Mouse (Mus musculus) megakaryocyte-erythroid progenitor cell, adult 5-6 weeks (primary cell): Measurements from ENCODE around the gene Arl8a. TPM values are rescaled to one million over a fixed set of nuclear protein-coding genes. Genes with fewer than 3 reads are reported as not detected.
"Not testable (repeated sequence)": the region's sequence is repeated elsewhere in the genome, so short reads cannot be mapped to it uniquely, and the experiment has no call there.

Experiments
- ATAC-seq: replicated peaks from 2 replicates; pipeline ENCODE4 v1.8.0; 2016; ENCODE audit warnings: mild to moderate bottlenecking, inconsistent platforms; ENCODE audit not compliant: severe bottlenecking, poor library complexity, low FRiP score, low TSS enrichment
- total RNA-seq, 2 experiments: library from RNA; stranded (forward) in 1 of 2; stranded (reverse) in 1 of 2; fragments of 200-1000, 215-1000 nt in 1 of 2; fragments of >200 nt in 1 of 2; fragmentation: Nextera tagmentation in 1 of 2; gene quantifications; 2 replicates each; pipeline ENCODE4 v1.2.3; 2014 to 2017

Arl8a gene
- total RNA-seq (2014; fragmentation: Nextera tagmentation) (23.8 and 38.4 TPM in 2 replicates), total RNA-seq (2017) (7.9 and 14.8 TPM in 2 replicates)

GRCm38 (mm10) chr1:135146077-135146945, at the start of gene Arl8a:
Gene Arl8a, plus strand, starts transcription at chr1:135146824.
- peak; percentile 38 for ATAC-seq

DNA sequence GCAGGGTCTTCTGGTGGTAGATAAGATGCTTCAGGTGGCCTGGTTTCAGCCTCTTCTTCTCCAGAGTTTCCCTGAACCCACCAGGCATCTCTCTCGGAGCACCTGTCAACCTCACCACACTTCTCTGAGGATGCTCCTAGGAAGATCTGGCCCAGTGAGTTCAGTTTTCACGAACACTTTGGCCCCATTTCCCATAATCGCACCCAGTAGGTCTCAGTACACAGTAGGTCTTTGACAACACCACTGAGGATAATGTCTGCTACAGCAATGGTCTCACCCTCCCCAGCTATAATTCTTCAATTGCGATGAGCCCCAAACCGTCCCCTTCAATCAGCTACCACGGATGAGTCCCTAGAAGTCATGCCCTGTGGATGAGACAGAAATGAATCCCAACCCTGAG, 49.2 kb upstream of the Arl8a start:
- no peak for ATAC-seq

GRCm38 (mm10) chr1:135098441-135098840, 48.2 kb upstream of the Arl8a start:
- ATAC-seq = no peak

- ATAC-seq = no peak
Measured at GRCm38 (mm10) chr1:135100400-135100799, 46.2 kb upstream of the Arl8a start.

- no peak for ATAC-seq
Measured at GRCm38 (mm10) chr1:135105124-135105523, 41.5 kb upstream of the Arl8a start, which contains the start of gene Lgr6. Gene Lgr6, minus strand, starts transcription at chr1:135105276.

GRCm38 (mm10) chr1:135105951-135106350, 40.7 kb upstream of the Arl8a start:
- peak; percentile 60 for ATAC-seq

DNA sequence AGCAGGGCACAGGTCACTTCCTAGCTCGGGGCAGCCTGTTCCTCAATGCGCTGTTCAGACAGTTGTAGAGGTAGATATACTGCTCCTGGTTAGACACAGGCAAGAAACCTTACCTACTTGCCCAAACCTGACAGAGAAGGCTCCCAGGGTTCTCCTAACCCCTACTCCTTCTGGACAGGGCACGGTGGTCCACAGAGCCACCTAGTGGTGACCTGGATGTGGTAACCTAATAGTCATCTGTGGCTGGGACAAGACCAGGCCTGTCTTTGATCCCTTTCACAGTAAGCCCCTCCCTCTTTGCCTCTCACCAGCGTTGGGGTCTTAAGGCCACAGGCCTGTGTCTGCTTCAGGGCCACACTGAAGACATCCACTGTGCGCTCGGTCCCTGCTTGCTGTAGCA, 38.0 kb upstream of the Arl8a start:
- ATAC-seq = no peak

DNA sequence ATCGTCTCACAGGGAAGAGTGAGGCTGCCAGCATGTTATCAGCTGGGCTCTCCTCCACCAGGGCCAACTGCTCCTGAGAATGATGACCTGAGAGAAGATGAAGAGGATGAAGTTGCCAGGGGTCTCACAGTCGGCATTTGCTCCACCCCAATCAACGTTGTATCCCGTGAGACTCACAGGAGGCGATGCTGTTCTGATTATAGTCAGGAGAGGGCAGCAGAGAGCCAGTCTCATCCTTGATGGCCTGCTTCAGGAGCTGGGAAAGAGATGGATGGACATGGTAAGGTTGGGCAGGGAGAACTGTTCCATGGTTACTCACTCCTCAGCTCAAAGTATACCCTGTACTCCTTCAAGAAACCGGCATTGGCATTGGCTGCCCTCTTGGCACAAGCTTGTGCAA, 36.5 kb upstream of the Arl8a start:
- peak; percentile 38 for ATAC-seq

GRCm38 (mm10) chr1:135111271-135111670, 35.4 kb upstream of the Arl8a start:
- not testable (repeated sequence) for ATAC-seq

DNA sequence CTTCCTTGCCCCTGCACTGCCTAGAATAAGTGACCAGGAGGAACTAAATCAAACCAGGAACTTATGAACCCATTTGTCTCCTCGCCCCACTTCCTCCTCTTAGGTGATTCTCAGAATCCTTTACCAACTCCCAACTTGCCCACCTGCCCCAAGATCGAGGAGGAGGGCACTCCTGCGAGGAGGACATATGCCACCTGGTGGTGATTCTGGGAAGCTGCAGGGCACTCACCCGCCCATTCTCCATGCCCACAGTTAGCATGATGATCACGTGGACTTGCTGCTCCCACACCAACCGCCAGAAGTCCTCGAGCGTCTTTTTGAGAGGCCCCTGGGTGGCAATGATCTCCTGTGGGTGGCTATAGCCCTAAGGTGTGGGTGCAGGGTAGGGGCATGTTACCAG, 34.0 kb upstream of the Arl8a start:
- ATAC-seq = peak; percentile 86

DNA sequence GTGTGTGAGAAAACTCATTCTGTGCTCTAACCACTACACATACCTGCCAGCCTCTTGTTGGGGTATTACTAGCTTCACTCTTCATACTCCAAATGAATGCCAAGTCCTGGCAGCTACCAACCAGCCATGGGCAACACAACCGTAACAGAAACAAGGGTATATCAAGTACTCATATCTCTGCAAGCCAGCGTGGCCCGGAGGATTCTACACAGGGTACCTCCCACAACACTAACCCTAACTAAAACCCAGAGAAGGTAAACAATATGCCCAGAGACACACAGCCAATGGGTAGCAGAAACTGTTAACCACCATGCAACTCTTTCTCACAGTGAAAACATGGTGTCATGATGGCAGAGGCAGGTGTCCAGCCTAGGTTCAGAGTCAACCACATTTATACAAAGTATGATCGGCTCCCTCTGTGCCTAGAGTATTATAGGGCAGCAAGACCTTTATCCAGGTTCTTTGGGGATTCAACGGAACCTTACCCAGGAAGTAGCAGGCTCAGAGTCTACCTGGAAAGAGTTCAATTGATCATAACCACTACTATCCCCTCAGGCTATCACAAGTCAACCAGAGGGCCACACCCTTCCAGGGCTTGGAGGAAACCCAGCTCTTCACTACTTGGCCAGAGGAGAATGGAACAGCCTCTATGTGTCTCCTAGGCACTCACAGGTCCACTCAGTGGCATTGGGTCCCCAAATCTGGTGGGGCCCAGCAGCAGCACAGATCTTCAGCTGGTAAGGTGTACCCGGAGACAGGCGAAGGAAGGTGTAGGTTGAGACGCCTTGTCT, 21.9 kb upstream of the Arl8a start:
- peak; percentile 72 for ATAC-seq

- no peak for ATAC-seq
Measured at GRCm38 (mm10) chr1:135125990-135126389, 20.6 kb upstream of the Arl8a start.

- no peak for ATAC-seq
Measured at GRCm38 (mm10) chr1:135126443-135127027, 20.1 kb upstream of the Arl8a start.

- no peak for ATAC-seq
Measured at GRCm38 (mm10) chr1:135128011-135128441, 18.6 kb upstream of the Arl8a start.

- ATAC-seq = no peak
Measured at GRCm38 (mm10) chr1:135128986-135129385, 17.6 kb upstream of the Arl8a start.

DNA sequence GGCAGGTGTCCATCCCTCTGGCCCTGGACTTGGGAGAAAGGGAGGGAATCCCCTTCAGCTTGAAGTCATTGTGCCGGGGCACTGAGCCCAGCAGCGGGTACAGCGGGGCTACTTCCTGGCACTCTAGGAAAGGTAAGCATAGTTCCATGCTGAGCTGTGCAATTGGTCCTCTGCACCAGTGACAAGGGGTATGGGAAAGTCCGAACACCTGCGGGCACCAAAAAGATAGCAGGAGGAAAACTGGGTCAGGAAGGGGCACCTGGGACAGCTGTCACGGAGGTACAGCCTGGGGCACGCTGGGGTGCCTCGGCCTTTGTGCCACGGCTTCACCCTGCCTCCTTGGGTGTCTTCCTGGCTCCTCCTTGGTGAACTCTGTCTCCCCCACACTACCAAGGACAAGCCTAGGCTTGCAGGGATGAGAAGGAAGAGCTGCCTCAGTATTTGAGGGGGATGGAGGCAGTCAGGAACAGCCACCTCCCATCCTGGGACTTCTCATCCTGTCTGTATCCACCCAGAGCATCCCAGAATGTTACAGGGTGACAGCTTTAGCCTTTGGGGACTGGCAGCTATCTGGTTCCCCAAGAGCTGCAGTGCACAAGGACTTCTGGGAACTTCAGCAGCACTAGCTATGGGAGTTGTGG, 17.0 kb upstream of the Arl8a start:
- ATAC-seq = no peak

DNA sequence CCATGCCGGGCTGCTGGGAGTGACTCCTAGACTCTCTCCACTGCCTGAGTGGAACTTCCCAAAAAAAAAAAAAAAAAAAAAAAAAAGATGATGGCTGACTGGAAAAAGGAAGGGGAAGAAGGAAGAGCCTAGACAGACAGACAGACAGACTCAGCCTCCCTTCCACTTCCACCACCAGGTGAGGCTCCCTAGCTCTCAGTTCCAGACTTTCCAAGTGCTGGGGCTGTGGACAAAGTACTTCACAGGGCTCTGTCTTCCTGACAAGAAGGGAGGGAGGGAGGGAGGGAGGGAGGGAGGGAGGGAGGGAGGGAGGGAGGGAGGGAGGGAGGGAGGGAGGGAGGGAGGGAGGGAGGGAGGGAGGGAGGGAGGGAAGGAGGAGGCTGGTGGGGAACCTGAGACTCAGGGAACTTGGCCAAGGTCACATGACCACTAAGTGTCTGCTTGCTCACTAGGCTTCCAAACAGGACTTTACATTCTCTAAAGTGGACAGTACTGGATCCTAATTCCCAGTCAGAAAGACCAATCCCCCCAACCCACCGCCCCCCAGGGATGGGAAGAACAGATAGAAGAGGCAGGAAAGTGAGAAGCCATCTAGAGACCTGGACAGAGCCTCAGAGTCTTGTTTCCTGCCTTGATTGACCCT, 16.1 kb upstream of the Arl8a start:
- ATAC-seq = no peak

DNA sequence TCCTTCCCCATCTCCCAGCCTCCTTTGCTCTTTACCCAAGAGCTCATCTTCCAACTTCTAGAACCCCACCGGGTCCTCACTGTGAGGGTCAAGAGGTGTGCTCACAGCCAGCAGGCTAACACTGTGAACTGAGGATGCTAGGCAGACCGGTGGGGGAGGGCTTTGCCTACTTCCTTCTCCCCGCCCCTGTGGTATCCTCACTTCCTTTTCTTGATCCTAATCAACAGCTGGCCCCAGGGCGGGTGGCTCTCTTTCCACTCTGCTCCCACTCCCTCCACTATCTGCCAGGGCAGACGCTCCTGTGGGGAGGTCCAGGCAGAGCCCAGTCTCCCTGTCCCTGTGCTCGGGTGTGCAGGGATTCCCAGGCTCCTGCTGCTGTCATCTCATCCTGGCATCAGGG, 15.6 kb upstream of the Arl8a start:
- ATAC-seq = peak; percentile 33

DNA sequence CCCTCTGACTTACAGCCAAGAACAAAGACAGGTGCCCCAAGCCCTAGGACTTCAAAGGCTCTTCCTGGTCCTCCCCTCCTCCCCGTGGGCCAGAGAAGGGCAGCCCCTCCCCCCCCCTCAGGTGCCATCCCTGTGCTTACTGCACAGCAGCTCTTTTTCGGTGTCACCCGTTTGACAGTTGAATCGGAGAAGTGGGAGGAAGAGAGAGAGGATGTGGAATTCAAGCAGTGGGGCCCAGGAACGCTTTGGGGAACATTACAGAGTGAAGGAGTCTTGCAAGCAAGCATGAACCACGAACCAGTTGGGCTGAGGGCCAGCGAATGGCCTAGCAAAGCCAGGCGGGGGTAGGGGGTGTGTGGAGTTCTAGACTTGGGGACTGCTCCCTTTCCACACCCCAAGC, 15.1 kb upstream of the Arl8a start:
- no peak for ATAC-seq
